In genomic region chr4:141545743-141546333, GRCm38 (mm10) we compare ENCODE assay signal across 8 mouse cellular contexts. TPM values are rescaled to one million over a fixed set of nuclear protein-coding genes. Genes with fewer than 3 reads are reported as not detected.
A peak's percentile ranks its signal among the peaks of the same experiment; 100 is the strongest.
DNase-seq lines count a peak whose midpoint lies in the region; ATAC-seq lines count a peak whose summit lies in the region.

No protein-coding gene starts in this region.

- peak overlapping the region; percentile 98 for H3K4me2 ChIP-seq in hindbrain, embryonic 11.5 days (replicated peaks; ENCODE audit: low read depth, low read length)

- peak overlapping the region; percentile 96 for H3K27ac ChIP-seq in hindbrain, embryonic 11.5 days (ENCODE audit: low read depth, low read length)

- H3K4me1 ChIP-seq in hindbrain, embryonic 11.5 days (replicated peaks; ENCODE audit: control insufficient read depth, insufficient read depth, low read length): no peaks in the 10 kb centered on the region

- no peaks in the 10 kb centered on the region for H3K36me3 ChIP-seq in hindbrain, embryonic 11.5 days (ENCODE audit: control insufficient read depth, insufficient read depth, low read length)

- DNase-seq in MEL-GATA-1-ER (ENCODE audit: extremely low read depth, low read depth): peak; percentile 88
- DNase-seq in cerebellum, adult 8-10 months: peak; percentile 99
- DNase-seq in hindbrain, embryonic 11.5 days (ENCODE audit: low spot score): peak; percentile 100
- peak; percentile 99 for DNase-seq in layer of hippocampus, postnatal 10 days (ENCODE audit: low spot score in 2 of 2)
- peak; percentile 99 for DNase-seq in lung, postnatal 10 days
- peak; percentile 99 for DNase-seq in ovary, postnatal 36 days (ENCODE audit: low spot score)
- peak; percentile 100 for DNase-seq in thymus, postnatal 25 days

- H3K4me3 ChIP-seq in hindbrain, embryonic 11.5 days (ENCODE audit: low read depth, low read length): peak overlapping the region; percentile 53

- WGBS in hindbrain, embryonic 11.5 days: under 1% methylated on average over 53 of the region's 56 CpGs

- peak; percentile 83 for ATAC-seq in frontal cortex, adult (ENCODE audit: low TSS enrichment)
- peak; percentile 68 for ATAC-seq in hindbrain, embryonic 11.5 days (ENCODE audit: low FRiP score)

- no peaks in the 10 kb centered on the region for H3K9me3 ChIP-seq in hindbrain, embryonic 11.5 days (ENCODE audit: control insufficient read depth, low read length)

- H3K9ac ChIP-seq in hindbrain, embryonic 11.5 days (ENCODE audit: low read depth, low read length): peak overlapping the region; percentile 94

- no peaks in the 10 kb centered on the region for H3K27me3 ChIP-seq in hindbrain, embryonic 11.5 days (ENCODE audit: control insufficient read depth, insufficient read depth, low read length)

RNA-seq across cellular contexts. Expression of gene Spen, which starts 7.4 kb away (rescaled TPM):
- 17.6 and 22.0 TPM in 2 replicates for polyA plus RNA-seq in hindbrain, embryonic 11.5 days (2014; fragmentation: Nextera tagmentation; extraction: Ambion mirVana)
- total RNA-seq in layer of hippocampus, postnatal 10 days (2021): 10 to 100 TPM; 62.9 to 64.5 TPM

Comparison
In these comparisons a context has a peak if more than half of its experiments do, and no peak if none do; other contexts are left out.
1. Peak in every context shown above with its lines: DNase-seq, ATAC-seq, H3K4me3 ChIP-seq and H3K27ac ChIP-seq.